Mouse (Mus musculus) adrenal gland, adult (tissue): ENCODE data around the gene Lsm6.

Experiments
- DNase-seq, 2 experiments: peaks; one replicate each; pipeline ENCODE4 v3.0.0; 2022 to 2023; ENCODE audit warnings: low spot score in 1 of 2; ENCODE audit not compliant: inconsistent age in 2 of 2

Lsm6 gene

DNA sequence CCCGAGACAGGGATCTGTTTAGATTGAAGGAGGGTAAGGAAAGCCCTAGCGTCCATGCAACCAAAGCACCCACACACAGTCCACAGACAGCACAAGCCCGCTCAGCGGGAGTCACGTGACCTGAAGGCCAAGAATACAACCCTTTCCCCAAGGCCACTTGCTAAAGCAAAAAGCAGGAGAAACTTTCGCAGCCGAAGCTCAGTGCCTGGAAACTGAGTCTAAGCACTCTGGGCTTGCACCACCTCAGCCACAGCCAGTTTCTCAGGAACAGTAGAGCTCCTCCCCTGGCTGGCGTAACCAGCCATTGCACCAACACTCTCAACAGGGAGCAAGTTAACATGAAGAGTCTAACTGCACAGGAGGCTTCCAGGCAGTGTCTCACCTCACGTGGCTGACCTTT lies 13.7 kb downstream of the Lsm6 start:
- peak; percentile 62 to 81 for DNase-seq

DNA sequence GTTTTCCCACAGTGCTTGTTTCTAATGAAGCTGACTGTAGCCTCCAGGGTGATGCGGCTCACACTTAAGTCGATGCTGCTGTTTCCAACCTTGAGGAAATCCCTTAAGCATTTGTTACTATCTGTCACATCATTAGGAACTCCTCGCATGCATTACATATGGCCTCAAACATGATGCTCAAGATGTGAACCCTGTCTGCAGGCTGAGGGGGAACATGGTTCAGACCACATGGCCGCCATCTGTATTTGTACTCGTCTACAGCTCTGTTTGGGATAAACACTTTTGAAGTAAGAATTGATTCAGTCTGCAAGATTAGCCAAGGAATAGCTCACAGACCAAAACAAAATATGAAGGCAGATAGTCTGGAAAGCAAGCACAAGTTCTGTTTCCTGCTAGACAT lies 14.9 kb downstream of the Lsm6 start:
- peak in 1 of 2 experiments; percentile 2 for DNase-seq

DNA sequence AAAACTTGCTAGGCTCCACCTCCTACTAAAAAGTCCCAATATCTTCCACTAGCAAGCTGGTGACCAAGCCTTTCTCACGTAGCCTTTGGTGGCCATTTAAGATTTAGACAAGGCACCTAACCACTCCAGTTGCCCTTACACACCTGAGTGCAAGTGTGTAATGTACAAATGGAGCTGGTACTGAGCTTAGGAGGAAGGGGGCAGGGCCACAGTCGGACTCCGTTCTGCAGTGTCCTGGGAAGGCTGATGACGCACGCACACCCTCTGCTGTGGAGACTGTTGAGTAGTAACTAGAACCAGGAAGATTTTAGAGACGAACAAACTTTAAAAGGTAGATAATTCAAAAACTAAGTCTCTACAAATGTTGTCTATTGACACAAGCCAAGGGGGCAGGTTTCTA lies 19.7 kb downstream of the Lsm6 start:
- no peak for DNase-seq

DNA sequence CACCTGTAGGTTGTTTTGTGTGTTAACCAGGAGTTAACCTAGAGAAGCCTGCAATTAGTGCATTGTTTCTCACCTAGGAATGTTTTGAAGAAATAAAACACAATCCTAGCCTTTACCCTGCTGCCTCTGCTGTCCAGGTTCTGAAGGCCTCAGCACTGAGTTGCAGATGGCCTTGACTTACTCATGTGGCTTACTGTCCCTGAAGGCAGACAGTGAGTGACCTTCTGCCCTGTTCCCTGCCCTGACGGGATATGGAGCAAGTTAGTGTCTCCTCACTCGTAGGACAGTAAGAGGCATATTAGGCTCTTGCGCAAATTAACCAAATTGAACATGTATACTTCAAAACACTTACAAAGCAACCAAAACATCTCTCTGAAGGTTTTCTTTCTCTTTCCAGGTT lies 22.3 kb downstream of the Lsm6 start:
- peak; percentile 70 to 83 for DNase-seq

DNA sequence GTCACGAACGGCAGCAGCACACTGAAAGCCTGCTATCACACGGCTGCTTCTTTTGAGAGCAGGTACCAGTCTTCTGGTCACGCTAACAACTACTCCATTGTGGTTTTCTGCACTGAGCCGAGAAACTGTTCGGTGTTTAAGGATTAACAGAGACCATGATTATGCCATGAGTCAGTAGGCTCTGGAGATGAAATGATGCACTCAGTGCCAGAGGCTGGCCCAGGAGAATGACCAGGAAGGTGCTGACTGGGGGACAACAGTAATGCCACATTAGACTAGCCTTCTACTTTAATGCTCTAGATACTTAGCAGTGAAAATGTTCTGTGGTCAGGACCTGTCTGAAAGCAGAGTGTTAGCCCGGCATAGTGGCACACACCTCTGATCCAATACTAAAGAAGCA lies 23.0 kb downstream of the Lsm6 start:
- peak; percentile 36 to 60 for DNase-seq

DNA sequence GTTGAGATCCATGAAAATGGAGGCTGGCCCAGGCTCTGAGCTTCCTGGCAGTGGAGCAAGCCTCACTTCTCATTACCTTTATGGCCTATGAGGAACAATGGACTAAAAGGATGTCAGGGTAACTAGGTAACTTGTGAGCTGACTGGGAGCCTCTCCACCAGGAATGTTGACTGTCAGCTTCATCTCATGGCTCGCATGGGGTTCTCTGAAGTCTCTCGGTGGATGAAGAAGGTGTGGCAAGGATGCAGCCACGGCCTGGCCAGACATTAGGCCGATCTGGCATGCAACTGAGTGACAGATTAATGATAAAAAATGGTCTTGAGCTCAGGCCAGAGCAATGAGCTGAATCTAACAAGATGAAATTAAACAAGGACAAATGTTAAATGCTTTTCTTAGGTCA lies 27.7 kb downstream of the Lsm6 start:
- no peak for DNase-seq

DNA sequence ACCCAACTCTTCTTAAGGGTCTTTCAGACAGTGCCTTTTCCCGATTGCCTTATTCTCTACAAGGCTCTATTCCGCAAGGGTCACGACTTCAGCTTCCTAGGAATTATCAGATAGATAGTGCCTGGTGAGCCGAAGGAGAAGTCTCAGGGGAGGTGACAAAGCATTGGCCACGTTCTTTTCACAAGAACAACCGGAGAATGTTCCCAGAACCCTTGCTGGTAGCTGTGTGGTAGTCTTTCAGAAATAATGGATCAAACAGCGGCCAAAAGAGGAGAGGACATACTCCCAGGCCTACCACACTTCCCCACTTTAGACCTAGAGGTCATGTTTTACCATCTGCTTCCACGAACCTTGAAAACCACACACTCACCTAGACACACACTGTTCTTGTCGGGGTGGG lies 44.1 kb downstream of the Lsm6 start:
- DNase-seq = no peak

DNA sequence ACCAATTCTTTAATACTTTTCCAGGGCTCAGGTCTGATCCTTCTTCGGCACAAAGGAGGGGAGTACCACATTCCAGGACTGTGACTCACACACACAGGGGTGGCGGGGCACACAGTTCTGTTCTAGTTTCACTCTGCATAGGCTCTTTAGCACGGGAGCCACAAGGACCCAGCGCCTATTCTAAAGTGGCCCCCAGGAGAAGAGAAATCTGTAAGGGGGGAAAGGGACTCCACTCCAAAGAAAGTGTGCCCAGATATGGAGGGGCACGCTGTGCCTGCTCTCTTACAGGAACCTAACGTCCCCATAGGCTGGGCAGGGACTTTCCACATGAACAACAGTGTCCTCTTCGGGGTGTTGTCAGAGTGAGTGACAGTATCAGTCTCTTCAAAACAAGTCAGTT lies 49.7 kb downstream of the Lsm6 start:
- DNase-seq = peak; percentile 34 to 55

DNA sequence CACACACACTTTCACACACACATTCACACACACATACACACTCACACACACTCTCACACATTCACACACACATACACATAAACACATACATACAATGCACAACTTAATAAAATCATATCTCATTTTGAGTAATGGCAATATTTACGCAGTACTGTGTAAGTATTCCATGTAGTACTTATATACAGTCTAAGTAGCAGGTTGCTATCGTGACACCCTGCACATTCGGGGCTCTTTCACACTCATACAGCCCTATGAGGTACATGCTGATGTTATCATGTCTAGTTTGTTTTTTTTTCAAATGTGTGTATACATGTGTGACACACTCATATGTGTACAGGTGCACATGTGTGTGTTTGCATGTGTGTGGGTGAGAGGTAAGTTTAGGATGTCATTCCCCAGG lies 50.4 kb downstream of the Lsm6 start:
- no peak for DNase-seq

DNA sequence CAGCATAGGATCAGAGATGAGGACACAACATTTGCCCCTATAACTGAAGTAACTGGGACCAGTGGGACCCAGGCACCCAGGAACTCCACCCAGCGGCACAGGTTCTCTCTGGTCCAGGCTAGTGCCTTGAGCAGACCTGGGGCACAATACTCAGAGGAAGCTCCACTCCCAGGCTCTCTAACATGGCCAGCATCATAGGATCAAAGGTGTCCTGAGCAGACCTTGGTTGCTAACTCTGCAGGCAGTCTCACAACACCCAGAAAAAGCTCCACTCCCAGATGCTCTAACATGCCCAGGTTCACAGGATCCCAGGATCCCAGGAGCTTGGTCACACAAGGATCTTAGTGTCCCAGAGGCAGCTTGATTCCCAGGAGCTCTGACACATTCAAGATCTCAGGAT lies 55.4 kb downstream of the Lsm6 start:
- DNase-seq = no peak

DNA sequence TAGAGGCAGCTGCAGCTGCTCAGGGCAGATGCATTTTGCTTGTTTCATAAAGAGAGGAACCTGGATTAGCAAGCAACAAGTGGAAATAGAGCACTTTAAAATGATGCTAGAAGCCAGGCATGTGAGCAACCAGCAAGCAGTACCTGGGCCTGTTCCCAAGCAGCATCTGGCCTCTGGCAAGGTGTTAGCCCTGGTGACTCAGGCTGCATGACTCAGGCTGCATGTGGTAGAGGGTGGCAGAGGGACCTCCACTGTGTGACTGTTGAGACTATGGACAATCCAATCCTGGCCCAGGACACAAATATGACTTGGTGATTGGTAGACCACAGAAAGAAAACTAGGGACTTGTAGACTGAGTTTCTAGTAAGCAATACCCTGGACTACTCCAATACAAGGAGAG lies 56.0 kb downstream of the Lsm6 start:
- DNase-seq = peak in 1 of 2 experiments; percentile 14

DNA sequence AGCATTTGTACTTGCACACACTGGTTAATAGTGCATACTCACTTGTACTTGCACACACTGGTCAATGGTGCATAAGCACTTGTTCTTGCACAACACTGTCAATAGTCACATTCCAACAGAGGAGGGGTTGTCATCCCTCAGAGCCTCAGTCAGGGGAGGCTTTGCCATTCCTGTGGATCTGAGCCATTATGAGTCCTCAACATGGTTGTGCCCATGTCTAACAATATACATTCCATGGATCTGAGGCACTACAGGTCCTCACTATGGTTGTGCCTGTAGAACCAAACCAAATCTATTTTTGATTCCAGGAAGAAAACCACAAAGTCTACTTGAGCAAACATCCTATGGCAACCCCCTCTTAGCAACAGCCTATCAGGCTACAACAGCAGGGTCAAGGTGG lies 61.8 kb downstream of the Lsm6 start:
- DNase-seq = no peak

DNA sequence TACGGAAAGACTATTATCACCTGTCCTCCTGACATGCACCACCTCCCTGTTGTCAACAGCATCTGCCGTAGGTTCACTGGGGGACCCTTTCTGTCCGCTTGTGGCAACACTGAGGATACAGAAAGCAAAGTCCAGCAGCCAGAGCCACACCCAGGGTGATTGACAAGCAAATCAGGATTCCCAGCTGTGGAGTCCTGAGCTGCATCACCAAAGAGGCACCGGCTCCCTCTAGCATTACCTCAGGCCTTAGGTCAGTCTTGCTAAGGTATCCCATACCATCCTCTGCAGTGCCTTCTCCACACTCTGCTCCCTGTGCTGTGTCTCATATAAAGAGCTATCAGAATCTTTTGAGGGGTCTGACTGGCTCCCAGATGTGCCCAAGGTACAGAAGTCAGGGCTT lies 66.0 kb downstream of the Lsm6 start:
- DNase-seq = no peak
